Mouse (Mus musculus): ENCODE measurements around the gene Gm21627.
"Not testable (repeated sequence)": the region's sequence is repeated elsewhere in the genome, so short reads cannot be mapped to it uniquely, and the experiment has no call there.

Gm21627 gene

GRCm38 (mm10) chrY:63228127-63228526 lies at the start of gene Gm21627:
Gm21627 (plus strand) TSS chrY:63228427.
- DNase-seq (ENCODE audit: extremely low spot score, low spot score), result not testable (repeated sequence)

Data from neural tube, embryonic 10.5 days (tissue).